Mouse (Mus musculus): Measurements from ENCODE around the gene Scp2. TPM values are rescaled to one million over a fixed set of nuclear protein-coding genes. Genes with fewer than 3 reads are reported as not detected.
"Not testable (repeated sequence)": the region's sequence is repeated elsewhere in the genome, so short reads cannot be mapped to it uniquely, and the experiment has no call there.

Scp2 gene
- polyA plus RNA-seq, 1 experiment from 2014 or later: 265 TPM

DNA sequence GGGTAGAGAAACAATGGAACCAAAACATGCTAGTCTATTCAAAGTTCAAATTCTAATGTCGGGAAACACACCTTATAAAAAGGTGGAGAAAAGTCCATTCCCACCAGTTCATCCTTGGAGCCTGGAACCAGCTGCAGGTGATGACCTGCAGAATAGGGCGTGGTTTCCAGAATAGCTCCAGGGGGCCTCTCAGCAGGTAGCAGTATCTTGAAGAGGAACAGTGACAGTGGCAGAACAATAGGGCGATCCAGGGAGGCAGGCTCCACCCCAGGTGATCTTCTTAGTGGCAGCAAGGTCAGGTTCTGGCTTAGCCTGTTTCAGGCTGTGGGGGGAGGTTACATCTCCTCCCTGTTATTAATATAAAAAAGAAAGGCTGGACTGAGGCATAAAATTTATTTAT is 756 bp upstream of the Scp2 start:
- H3K4me2 ChIP-seq (ENCODE audit: low read length); DNase-seq (ENCODE audit: low spot score); H3K4me1 ChIP-seq (ENCODE audit: control insufficient read depth, insufficient read depth, low read length); H3K36me3 ChIP-seq (ENCODE audit: control insufficient read depth, insufficient read depth, low read length); H3K27ac ChIP-seq (ENCODE audit: low read depth, low read length); H3K9me3 ChIP-seq (replicated peaks; ENCODE audit: control insufficient read depth, low read length); H3K27me3 ChIP-seq (replicated peaks; ENCODE audit: control insufficient read depth, insufficient read depth, low read length); H3K9ac ChIP-seq (ENCODE audit: low read length); H3K4me3 ChIP-seq (ENCODE audit: low read depth, low read length); ATAC-seq: not testable (repeated sequence)
- 46% methylated on average over 3 of the region's 3 CpGs for WGBS

DNA sequence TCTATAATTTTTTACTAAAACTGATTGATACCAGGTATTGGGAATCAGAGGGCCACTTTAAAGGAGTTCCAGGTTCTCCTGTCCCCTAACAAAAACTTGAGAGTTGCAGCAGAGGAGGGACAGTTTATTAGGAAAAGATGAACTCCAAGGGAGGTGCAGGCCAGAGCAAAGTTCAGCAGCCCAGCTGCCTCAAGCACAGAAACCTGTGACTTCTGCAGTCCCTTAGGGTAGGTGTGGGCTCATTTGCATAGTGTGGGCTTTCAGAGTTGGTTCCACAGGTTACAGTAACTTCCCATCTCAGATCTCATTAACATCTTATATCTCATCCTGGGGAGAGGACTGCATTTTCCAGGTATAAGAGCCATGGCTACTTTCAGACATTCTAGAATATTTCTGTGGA is 1.0 kb downstream of the Scp2 start:
- H3K36me3 ChIP-seq (ENCODE audit: control insufficient read depth, insufficient read depth, low read length): no peaks in the 10 kb centered on the region

DNA sequence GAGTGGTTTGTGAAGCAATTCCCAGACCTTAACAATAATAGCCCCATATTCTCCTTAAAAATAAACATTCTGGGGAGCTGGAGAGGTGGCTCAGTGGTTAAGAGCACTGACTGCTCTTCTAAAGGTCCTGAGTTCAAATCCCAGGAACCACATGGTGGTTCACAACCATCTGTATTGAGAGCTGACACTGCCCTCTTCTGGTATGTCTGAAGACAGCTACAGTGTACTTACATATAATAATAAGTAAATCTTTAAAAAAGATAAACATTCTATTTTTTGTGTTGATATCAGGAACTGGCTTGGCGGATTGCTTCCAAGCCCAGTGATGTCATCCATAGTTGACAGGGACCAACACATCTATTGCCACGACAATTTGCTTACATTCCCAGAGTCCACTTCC is 1.6 kb downstream of the Scp2 start:
- not testable (repeated sequence) for H3K27ac ChIP-seq (ENCODE audit: low read depth, low read length); H3K4me2 ChIP-seq (ENCODE audit: low read length); DNase-seq (ENCODE audit: low spot score); H3K27me3 ChIP-seq (replicated peaks; ENCODE audit: control insufficient read depth, insufficient read depth, low read length); ATAC-seq; H3K9me3 ChIP-seq (replicated peaks; ENCODE audit: control insufficient read depth, low read length); H3K9ac ChIP-seq (ENCODE audit: low read length); H3K4me3 ChIP-seq (ENCODE audit: low read depth, low read length); H3K4me1 ChIP-seq (ENCODE audit: control insufficient read depth, insufficient read depth, low read length); H3K36me3 ChIP-seq (ENCODE audit: control insufficient read depth, insufficient read depth, low read length)
- WGBS: 88% methylated on average over 2 of the region's 2 CpGs

More for the DNA sequence above, 1.0 kb downstream of the Scp2 start:
- Histone ChIP-seq H3K4me3 (ENCODE audit: low read depth, low read length) (no peak overlapping the region), H3K27me3 (replicated peaks; ENCODE audit: control insufficient read depth, insufficient read depth, low read length) (no peaks in the 10 kb centered on the region), H3K9ac (ENCODE audit: low read length) (no peak overlapping the region), H3K4me2 (ENCODE audit: low read length) (no peak overlapping the region), H3K9me3 (replicated peaks; ENCODE audit: control insufficient read depth, low read length) (no peaks in the 10 kb centered on the region), H3K4me1 (ENCODE audit: control insufficient read depth, insufficient read depth, low read length) (no peaks in the 10 kb centered on the region), H3K27ac (ENCODE audit: low read depth, low read length) (no peak overlapping the region)
- ATAC-seq (no peak), DNase-seq (ENCODE audit: low spot score) (no peak)

DNA sequence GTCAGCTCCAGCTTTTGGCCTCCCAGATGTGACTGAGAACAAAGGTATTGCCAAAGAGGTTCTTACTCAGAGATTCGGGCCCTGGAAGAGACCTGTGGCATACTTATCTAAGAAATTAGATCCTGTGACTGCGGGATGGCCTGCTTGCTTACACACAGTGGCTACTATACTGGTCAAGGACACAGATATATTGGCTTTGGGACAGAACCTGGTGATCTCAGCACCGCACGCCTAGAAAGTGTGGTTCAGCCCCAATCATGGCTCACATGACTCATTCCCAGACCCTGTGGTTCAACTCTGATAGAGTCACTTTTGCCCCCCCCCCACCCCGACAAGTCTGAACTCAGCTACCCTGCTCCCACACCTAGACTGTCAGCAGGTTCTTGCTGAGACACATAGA is 7.9 kb downstream of the Scp2 start:
- Histone ChIP-seq H3K9me3 (replicated peaks; ENCODE audit: control insufficient read depth, low read length) (no peaks in the 10 kb centered on the region), H3K4me1 (ENCODE audit: control insufficient read depth, insufficient read depth, low read length) (no peaks in the 10 kb centered on the region), H3K9ac (ENCODE audit: low read length) (no peak overlapping the region), H3K36me3 (ENCODE audit: control insufficient read depth, insufficient read depth, low read length) (no peaks in the 10 kb centered on the region), H3K27me3 (replicated peaks; ENCODE audit: control insufficient read depth, insufficient read depth, low read length) (no peaks in the 10 kb centered on the region), H3K27ac (ENCODE audit: low read depth, low read length) (no peak overlapping the region), H3K4me2 (ENCODE audit: low read length) (no peak overlapping the region), H3K4me3 (ENCODE audit: low read depth, low read length) (no peak overlapping the region)
- 90% methylated on average over 5 of the region's 5 CpGs for WGBS
- no peak for ATAC-seq
- no peak for DNase-seq (ENCODE audit: low spot score)

DNA sequence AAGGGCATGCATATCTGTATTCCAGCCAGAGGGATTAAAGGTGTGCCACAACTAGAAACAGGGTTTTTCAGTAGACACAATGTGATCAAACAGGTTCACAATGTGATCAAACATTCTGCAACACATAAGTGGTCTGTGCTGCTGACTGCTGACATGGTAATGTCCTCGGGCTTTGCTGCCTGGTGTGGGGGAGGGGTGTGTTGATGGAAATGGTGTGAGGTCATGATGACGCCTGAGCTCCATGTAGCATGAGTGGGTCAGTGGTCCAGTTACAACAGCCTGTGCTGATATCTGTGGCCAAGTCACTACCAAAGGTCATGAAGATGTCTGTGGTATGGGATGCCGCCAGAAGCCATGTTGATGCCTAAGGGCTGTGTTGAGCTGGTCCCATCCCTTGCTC is 14.3 kb downstream of the Scp2 start:
- ATAC-seq (no peak), DNase-seq (ENCODE audit: low spot score) (no peak)
- Histone ChIP-seq H3K4me2 (ENCODE audit: low read length) (no peak overlapping the region), H3K27me3 (replicated peaks; ENCODE audit: control insufficient read depth, insufficient read depth, low read length) (no peaks in the 10 kb centered on the region), H3K36me3 (ENCODE audit: control insufficient read depth, insufficient read depth, low read length) (no peaks in the 10 kb centered on the region), H3K4me1 (ENCODE audit: control insufficient read depth, insufficient read depth, low read length) (no peaks in the 10 kb centered on the region), H3K9me3 (replicated peaks; ENCODE audit: control insufficient read depth, low read length) (no peaks in the 10 kb centered on the region), H3K27ac (ENCODE audit: low read depth, low read length) (no peak overlapping the region), H3K9ac (ENCODE audit: low read length) (no peak overlapping the region), H3K4me3 (ENCODE audit: low read depth, low read length) (no peak overlapping the region)
- WGBS: 83% methylated on average over 3 of the region's 3 CpGs

DNA sequence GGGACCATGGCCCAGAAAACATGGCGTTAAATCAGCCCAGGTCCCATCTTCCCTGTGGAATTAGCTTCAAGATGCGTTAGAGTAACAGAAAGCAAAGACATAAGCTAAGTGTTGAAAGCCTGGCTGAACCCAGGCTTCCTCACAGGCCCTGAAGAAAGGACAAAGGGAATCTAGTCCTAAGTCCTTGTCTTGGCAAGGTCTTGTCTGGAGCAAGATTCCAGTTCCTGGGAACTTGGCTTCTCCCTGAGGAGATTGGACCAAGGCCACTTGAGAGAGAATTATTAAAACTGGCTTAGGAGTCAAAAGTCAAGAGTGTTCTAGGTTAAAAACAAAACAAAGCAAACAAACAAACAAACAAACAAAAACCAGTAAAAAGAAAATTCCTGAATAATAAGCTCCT is 16.5 kb downstream of the Scp2 start:
- no peak overlapping the region for H3K4me2 ChIP-seq (ENCODE audit: low read length)
- H3K9ac ChIP-seq (ENCODE audit: low read length): no peak overlapping the region
- ATAC-seq (no peak), DNase-seq (ENCODE audit: low spot score) (no peak)
- no peaks in the 10 kb centered on the region for H3K9me3 ChIP-seq (replicated peaks; ENCODE audit: control insufficient read depth, low read length)
- no peak overlapping the region for H3K4me3 ChIP-seq (ENCODE audit: low read depth, low read length)
- no peaks in the 10 kb centered on the region for H3K27me3 ChIP-seq (replicated peaks; ENCODE audit: control insufficient read depth, insufficient read depth, low read length)
- H3K27ac ChIP-seq (ENCODE audit: low read depth, low read length): no peak overlapping the region
- no peaks in the 10 kb centered on the region for H3K36me3 ChIP-seq (ENCODE audit: control insufficient read depth, insufficient read depth, low read length)
- 93% methylated on average over 2 of the region's 2 CpGs for WGBS
- H3K4me1 ChIP-seq (ENCODE audit: control insufficient read depth, insufficient read depth, low read length): no peaks in the 10 kb centered on the region

DNA sequence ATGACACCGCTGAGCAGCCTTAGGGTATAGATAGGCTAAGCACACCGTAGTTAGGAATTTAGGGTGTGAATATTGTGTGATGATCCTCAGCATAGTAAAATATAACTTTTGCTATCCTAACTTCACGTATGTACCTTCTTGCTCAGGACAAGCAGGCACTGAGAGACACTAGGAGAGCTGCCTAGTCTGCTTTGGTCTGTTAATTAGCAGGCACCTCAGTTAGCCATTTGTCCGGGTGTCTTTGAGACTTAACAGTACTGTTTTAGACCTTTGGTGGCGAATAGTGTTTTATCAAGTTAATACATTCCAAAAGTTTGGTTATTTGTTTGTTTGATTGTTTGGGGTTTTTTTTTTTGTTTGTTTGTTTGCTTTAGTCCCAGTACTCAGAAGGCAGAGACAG is 17.3 kb downstream of the Scp2 start:
- no peaks in the 10 kb centered on the region for H3K27me3 ChIP-seq (replicated peaks; ENCODE audit: control insufficient read depth, insufficient read depth, low read length)
- H3K9ac ChIP-seq (ENCODE audit: low read length): no peak overlapping the region
- no peak overlapping the region for H3K4me2 ChIP-seq (ENCODE audit: low read length)
- no peak overlapping the region for H3K27ac ChIP-seq (ENCODE audit: low read depth, low read length)
- no peaks in the 10 kb centered on the region for H3K9me3 ChIP-seq (replicated peaks; ENCODE audit: control insufficient read depth, low read length)
- H3K4me1 ChIP-seq (ENCODE audit: control insufficient read depth, insufficient read depth, low read length): no peaks in the 10 kb centered on the region
- 88% methylated on average over 5 of the region's 5 CpGs for WGBS
- ATAC-seq (no peak), DNase-seq (ENCODE audit: low spot score) (no peak)
- H3K36me3 ChIP-seq (ENCODE audit: control insufficient read depth, insufficient read depth, low read length): no peaks in the 10 kb centered on the region
- H3K4me3 ChIP-seq (ENCODE audit: low read depth, low read length): no peak overlapping the region

DNA sequence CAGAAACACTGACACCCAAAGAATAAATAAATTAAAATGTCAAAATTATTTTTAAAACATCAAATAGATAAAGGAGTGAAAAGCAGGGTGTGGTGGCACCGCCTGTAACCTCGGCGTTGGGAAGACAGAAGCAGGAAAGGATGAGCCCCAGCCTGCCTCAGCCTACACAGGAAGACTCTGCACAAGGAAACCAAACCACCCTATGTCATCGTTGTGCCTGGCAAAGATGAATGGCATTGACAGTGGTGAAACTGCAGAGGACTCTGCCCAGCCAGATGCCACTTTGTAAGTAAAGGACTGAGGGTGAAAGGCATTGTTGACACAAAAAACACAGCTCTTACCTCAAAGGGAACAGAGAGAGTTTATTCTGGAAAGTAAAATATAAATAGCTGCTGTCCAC is 18.5 kb downstream of the Scp2 start:
- H3K4me1 ChIP-seq (ENCODE audit: control insufficient read depth, insufficient read depth, low read length): no peaks in the 10 kb centered on the region
- no peak for DNase-seq (ENCODE audit: low spot score)
- no peak overlapping the region for H3K9ac ChIP-seq (ENCODE audit: low read length)
- no peaks in the 10 kb centered on the region for H3K27me3 ChIP-seq (replicated peaks; ENCODE audit: control insufficient read depth, insufficient read depth, low read length)
- H3K27ac ChIP-seq (ENCODE audit: low read depth, low read length): no peak overlapping the region
- H3K4me2 ChIP-seq (ENCODE audit: low read length): no peak overlapping the region
- no peaks in the 10 kb centered on the region for H3K36me3 ChIP-seq (ENCODE audit: control insufficient read depth, insufficient read depth, low read length)
- H3K9me3 ChIP-seq (replicated peaks; ENCODE audit: control insufficient read depth, low read length): no peaks in the 10 kb centered on the region
- ATAC-seq: no peak
- no peak overlapping the region for H3K4me3 ChIP-seq (ENCODE audit: low read depth, low read length)
- WGBS: 92% methylated on average over 4 of the region's 4 CpGs

DNA sequence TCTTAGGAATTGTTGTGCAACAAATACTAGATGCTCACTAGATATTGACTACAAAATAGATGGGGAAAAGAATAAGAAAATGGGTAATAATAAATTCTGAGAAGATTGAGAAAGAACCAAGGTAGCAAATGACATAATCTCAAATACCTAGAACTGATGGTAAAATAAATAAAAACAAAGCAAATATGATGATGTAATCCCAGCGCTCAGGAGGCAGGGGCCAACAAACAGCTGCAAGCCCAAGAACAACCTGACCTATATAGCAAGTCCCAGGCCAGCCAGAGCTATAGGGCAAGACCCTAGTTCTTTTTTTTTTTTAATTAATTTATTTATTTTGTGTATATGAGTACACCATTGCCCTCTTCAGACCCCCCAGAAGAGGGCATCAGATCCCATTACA is 20.7 kb downstream of the Scp2 start:
- Histone ChIP-seq H3K4me2 (ENCODE audit: low read length) (no peak overlapping the region), H3K9ac (ENCODE audit: low read length) (no peak overlapping the region), H3K4me1 (ENCODE audit: control insufficient read depth, insufficient read depth, low read length) (no peaks in the 10 kb centered on the region), H3K27me3 (replicated peaks; ENCODE audit: control insufficient read depth, insufficient read depth, low read length) (no peaks in the 10 kb centered on the region), H3K4me3 (ENCODE audit: low read depth, low read length) (no peak overlapping the region), H3K36me3 (ENCODE audit: control insufficient read depth, insufficient read depth, low read length) (no peaks in the 10 kb centered on the region), H3K9me3 (replicated peaks; ENCODE audit: control insufficient read depth, low read length) (no peaks in the 10 kb centered on the region), H3K27ac (ENCODE audit: low read depth, low read length) (no peak overlapping the region)
- ATAC-seq: no peak
- DNase-seq (ENCODE audit: low spot score): no peak
- 97% methylated on average over 1 of the region's 1 CpGs for WGBS
